Mouse (Mus musculus): ENCODE data around the gene Fem1a. TPM values are rescaled to one million over a fixed set of nuclear protein-coding genes. Genes with fewer than 3 reads are reported as not detected.
"Not testable (repeated sequence)": the region's sequence is repeated elsewhere in the genome, so short reads cannot be mapped to it uniquely, and the experiment has no call there.

Fem1a gene
- total RNA-seq, 2 experiments from 2014 or later: 91.9 to 99.8 TPM

DNA sequence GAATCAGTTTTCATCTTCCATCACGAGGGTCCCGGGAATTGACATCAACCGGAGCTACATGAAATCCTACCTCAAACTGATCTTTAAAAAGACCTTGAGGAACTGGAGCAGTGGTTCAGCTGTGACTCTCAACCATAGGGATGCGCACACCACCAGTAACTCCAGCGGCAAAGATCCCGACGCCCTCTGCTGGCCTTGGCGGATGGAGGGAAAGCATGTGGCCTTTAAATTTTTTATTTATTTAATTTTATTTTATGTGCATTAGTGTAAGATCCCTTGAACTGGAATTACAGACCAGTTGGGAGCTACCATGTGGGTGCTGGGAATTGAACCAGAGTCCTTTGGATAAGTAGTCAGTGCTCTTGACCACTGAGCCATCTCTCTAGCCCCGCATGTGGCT is 1.2 kb upstream of the Fem1a start:
- no peak for DNase-seq

DNA sequence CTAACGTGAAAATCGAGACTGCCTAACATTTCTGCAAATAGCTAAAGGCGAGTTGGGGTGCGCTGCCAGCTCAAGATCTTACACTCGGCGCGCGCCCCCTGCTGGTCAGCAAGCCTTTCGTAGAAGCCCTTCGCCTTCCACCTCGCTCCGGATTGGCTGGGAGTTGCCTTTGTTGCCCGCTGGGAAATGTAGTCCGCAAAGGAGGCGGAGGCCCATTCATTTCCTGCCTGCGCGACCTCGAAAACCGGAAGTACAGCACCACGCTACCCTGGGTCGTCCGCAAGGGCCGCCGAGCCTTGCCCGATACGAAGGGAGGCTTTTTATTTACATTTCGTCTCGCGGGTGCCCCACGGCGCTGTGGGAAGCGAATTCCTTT is 759 bp upstream of the Fem1a start:
- DNase-seq: peak; percentile 99

DNA sequence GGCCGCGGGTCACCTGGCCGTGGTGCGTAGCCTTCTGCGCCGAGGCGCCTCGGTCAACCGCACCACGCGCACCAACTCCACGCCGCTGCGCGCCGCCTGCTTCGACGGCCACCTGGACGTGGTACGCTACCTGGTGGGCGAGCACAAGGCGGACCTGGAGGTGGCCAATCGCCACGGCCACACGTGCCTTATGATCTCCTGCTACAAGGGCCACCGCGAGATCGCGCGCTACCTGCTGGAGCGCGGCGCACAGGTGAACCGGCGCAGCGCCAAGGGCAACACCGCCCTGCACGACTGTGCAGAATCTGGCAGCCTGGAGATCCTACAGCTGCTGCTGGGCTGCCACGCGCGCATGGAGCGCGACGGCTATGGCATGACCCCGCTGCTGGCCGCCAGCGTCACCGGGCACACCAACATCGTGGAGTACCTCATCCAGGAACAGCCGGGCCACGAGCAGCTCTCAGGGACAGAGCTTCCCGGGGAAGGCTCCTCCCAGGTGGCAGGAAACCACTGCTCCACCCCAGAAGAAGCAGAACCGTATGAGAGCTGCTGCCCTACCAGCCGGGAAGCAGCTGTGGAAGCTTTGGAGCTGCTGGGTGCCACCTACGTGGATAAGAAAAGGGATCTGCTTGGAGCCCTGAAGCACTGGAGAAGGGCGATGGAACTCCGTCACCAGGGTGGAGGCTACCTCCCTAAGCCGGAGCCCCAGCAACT is 728 bp downstream of the Fem1a start:
- DNase-seq: no peak

DNA sequence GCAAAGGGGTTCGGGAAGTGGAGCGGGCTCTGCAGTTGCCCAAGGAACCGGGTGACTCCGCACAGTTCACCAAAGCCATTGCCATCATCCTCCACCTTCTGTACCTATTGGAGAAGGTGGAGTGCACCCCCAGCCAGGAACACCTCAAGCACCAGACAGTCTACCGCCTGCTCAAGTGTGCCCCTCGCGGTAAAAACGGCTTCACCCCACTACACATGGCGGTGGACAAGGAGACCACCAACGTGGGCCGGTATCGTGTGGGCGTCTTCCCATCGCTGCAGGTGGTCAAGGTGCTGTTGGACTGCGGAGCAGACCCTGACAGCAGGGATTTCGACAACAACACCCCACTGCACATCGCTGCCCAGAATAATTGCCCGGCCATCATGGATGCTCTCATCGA is 1.7 kb downstream of the Fem1a start:
- not testable (repeated sequence) for DNase-seq

DNA sequence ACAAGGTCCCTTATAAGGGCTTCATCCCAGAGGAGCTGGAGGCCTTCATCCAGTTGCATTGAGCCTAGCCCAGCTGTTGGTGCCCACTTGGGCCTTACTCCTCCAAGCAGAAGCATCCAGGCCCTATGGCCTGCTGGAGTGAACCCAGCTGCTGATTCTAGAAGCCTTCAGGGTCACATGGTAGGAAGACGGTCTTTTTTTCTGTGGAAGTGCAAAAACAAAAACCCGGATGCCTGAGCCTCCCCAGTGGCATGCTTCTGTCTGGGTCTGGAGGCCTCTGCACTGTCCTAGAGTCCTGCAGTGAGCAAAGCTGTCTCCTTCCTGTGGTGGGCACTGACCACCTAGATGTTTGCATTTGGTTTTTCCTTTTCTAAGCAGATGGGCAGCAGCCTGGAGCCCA is 2.2 kb downstream of the Fem1a start:
- DNase-seq: not testable (repeated sequence)

DNA sequence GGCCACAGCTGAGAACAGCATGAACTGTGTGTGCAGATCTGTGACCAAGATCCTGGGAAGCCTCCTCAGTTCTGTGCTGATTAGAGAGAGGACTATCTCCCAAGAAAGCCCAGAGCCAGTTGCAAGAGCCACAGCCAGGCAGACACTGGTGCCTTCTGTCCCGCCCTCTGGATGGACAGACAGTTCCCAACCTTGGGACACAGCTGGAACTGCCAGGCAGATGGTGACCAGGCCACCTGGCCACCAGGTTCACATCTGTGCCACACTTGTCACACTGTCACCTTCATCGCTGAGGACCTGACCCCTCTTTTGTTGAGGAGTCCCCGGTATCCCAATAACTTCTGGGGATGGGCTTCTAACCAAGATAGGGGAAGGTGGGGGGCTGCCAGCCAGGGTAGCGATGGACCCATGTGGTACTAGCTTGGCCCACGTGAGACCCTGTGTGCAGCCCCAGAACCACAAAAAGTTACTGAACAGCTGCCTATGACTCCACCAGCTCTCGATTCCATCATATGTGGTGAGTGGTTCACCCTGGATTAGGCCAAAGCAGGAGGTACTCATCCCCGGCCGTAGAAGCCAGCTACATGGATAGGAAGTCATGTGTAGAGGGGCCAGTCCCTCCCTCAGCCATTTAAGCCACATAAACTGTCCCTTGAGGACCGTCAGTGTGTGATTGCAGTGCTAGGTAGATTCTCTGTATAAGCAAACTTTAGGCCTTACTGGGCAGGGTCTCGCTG is 2.9 kb downstream of the Fem1a start:
- no peak for DNase-seq

DNA sequence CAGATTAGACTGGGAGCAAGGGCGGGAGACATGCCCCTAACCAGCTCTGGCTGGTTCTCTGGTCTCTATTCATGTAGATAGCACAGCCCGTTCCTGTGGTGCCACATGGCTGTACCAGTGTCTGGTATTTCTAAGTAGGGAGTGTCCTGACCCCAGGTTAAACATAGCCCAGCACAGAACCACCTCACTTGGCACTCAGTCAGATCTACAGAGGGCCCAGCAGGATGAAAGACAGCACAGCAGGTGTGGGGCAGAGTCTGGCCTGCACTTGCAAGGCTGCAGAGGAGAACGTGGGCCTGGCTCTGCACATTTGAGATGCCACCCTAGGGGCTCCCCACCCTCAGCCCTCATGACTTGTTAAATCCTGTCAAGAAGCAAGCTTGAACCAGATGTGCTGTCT is 4.6 kb downstream of the Fem1a start:
- no peak for DNase-seq

DNA sequence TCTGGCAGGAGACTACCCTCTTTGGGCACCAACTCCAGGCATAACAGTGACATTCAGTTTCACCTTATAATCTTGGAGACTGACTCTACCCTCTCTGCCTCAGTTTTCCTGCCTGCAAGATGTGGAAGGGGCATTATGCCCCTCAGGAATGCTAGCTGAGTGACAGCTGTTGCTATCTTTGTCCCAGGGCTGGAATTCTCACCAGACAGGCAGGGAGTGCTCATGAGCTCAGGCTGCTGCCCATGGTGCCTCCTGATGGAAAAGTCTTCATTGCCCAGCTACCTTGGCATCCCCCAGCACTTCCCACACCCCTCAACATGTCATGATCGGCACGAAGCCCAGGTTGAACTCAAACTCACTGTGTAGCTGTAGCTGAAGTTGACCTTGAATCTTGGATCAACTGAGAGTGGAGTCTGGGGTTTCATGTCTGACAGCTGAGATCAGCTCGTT is 6.1 kb downstream of the Fem1a start:
- DNase-seq: peak; percentile 61

DNA sequence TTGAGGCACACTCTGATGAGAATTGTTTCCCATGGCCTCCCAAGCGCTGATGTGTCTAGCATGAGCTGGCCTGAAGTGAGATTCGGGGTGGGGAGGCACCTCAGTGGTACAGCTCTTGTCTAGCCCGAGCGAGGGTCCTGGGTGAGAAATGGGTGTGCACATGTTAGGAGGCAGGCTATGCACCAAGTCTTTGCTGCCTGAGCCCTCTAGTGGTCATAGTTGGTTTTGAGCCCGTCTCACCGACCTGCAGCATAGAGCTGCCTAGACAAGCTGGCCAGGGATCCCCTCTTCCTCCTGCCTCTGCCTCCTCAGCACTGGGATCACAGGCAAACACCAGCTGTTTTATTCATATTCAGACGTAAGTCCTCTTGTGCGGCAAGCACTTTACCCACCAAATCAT is 7.4 kb downstream of the Fem1a start:
- peak; percentile 78 for DNase-seq

DNA sequence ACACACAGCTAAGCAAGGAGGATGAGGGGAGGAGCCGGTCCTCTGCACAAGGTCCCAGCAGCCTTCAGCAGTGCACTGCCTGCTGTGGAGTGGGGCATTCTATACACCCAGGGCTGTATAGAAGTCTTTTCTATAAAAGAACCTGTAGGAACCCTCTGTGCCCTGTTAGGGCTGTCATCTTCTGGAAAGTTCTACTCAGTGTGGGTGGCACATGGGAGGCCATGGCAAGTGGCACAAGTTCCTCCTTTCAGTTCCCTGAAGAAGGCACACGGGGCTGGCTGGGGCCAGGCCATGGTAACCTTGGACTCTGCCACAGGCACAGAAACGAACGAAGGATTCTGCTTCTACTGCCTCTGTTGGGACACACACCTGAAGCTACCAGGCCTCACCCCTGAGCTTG is 8.4 kb downstream of the Fem1a start:
- DNase-seq: no peak

DNA sequence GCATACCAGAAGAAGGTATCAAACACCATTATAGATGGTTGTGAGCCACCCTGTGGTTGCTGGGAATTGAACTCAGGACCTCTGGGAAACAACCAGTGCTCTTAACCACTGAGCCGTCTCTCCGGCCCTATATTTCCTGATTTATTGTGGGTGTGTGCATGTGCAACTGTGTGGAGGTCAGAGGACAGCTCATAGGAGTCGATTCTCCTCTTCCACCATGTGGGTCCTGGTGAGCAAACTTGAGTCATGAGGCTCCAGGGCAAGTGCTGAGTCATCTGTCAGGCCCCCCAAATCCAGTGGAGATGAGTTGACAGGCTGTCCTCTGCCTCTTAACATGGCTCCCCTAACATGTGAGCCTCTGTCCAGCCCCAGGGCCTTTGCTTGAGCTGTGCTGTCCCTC is 9.3 kb downstream of the Fem1a start:
- no peak for DNase-seq

DNA sequence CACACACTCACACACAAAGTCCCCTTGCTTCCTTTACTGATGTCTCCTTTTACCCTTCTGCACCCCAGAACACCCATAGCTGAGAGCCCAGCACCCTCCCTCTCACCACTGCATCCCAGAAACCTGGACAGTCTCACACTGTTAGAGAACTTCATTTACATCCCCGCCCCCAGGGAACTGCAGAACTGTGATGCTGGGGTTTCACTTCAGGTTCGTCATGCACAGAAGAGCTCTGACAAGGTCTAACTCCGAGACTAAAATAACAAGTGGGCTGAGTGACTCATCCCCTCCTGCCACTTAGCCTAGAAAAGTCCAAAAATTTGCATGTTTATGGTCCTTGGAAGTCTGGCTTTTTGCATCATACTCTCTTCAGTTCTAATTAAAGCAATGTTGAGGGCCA is 9.7 kb downstream of the Fem1a start:
- no peak for DNase-seq

DNA sequence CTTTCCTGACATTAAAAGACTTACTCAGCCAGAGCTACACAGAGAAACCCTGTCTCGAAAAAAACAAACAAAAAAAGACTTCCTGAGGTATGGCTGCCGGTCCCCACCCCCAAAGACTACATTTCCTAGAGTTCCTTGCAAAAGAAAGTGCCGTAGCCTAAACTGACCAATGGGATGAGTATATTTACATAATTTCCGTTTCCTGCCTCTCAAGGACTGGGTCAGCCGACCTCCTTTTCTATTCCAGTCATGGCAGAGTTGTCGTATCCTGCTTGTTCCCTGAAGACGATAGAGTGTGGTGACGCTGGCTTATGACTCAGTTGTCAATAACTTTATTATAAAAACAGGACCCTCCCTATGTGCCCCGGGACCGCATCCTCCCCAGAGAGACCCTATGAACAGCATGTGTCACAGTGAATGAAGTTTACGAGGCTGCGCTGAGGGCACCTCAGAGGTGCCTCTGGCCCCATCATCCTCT is 12.6 kb downstream of the Fem1a start:
- no peak for DNase-seq

DNA sequence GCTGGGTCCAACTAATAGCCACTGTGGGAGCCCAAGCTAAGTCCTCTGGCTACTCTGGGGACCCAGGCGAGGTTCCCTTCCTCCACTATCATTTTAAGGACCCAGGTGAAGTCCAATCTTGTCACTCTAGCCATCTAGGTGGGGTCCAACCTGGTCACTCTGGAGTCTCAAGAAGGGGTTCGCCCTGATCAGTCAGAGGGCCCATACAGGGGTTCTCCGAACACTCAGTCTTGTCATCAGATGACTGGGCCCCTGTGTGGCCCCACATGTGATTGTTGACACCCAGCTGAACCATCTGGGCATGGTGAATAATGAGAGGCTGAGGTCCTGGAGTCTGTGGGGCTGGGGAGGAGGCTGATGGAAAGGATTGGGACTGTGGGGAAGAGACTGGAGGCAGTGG is 13.1 kb downstream of the Fem1a start:
- no peak for DNase-seq

DNA sequence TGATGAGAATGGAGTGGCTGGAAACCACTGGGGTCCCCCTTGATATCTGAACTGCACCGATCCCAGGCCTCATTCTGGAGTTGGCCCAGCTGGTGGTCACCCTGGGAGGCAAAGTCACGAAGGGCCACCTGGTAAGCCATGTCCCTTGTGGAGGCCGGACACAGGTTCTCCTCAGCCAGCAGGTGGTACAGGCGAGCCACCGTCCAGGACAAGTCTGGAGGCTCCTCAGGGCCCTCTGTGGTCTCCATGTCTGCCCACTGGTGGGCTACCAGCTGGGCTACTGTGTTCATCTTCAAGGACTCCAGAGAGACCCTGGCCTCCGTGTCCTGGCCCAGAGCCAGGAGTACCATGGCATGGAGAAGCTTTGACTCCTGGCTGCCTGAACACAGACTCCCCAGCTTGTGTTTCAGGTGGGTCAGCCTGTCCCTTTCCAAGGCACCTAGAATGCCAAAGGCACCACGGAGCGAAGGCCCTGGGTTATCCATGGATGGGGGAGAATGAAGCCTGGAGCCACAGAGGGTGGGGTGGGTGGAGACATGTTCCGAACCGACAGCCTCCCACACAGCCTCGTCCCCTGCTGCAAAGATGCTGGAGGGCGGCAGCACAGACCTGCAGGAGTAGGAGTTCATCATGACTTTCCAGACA is 15.1 kb downstream of the Fem1a start:
- DNase-seq: no peak

DNA sequence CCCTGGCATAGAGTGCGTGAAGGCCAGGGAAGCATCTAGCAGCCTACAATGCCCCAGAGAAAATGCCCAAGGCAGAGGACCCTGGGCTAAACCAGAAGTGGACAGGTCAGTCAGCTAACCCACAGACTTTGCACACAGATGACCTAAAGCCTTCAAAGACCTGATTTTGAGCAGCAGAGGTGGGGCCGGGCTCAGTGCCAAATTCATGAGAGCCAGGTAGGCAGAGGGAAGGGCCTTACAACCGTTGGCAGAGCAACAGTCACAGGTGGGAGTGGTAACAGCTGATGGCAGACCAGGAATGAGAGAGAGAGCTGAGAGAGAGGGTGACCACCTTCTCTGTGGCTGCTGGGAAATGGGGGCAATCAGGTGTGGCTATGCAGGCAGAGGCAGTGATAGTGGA is 16.0 kb downstream of the Fem1a start:
- DNase-seq: no peak

DNA sequence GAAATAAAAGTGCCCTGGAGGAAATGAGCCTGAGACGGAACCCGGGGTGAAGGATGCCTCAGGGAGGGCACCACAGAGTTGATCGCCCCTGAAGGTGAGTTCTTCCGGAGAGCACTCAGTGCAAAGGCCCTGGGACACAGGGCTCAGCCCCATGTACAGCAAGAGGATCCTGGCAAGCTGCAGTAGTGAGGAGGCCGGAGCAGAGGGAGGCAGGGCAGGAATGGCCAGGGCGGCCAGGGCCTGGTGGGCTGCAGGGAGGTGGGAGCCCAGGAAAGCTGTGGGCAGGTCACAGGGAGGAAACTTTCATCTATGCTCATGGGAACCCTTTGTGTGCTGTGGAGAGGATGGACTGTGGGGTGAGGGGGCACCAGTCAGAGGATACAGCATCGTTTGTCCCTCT is 16.9 kb downstream of the Fem1a start:
- DNase-seq: no peak

DNA sequence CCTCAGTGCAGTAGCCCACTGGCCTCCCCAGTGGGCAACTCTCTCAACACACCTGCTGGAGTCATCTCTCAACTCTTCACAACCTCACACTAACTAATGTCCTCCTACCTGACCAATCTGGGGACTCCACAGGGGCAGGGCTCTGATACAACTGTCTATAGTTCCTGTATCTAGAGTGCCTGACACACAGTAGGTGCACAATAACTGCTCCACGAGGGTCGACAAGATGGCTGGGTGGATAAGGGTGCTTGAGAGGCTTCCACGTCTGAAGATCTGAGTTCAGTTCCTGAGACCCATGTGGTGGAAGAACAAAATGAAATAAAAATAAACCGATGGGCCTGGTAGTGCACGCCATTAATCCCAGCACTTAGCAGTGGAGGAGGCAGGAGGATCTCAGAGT is 17.4 kb downstream of the Fem1a start:
- no peak for DNase-seq

DNA sequence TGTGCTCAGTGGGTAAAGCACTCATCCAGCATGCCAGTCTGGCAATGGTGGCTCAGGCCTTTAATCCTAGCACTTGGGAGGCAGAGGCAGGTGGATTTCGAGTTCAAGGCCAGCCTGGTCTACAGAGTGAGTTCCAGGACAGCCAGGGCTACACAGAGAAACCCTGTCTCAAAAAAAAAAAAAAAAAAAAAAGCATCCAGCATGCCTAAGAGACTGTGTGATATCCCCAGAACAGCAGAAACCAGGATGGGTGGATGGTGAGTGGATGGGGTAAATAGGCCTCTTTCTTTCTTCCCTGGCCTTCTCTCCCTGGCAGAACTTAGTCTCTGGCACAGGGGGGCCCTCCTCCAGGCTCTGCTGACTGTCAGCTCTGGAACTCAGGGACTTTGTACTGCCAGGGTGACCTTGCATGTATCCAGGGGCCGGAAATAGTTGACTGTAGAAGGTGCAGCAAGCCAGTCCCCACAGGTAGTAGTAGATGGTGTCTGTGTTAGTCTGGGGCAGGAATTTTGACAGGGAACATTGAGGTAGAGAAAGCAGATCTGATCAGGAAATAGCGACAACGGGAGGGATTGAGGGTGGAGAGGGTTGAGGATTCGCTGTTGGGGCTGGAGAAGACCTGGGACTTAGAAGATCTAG is 19.4 kb downstream of the Fem1a start:
- no peak for DNase-seq

DNA sequence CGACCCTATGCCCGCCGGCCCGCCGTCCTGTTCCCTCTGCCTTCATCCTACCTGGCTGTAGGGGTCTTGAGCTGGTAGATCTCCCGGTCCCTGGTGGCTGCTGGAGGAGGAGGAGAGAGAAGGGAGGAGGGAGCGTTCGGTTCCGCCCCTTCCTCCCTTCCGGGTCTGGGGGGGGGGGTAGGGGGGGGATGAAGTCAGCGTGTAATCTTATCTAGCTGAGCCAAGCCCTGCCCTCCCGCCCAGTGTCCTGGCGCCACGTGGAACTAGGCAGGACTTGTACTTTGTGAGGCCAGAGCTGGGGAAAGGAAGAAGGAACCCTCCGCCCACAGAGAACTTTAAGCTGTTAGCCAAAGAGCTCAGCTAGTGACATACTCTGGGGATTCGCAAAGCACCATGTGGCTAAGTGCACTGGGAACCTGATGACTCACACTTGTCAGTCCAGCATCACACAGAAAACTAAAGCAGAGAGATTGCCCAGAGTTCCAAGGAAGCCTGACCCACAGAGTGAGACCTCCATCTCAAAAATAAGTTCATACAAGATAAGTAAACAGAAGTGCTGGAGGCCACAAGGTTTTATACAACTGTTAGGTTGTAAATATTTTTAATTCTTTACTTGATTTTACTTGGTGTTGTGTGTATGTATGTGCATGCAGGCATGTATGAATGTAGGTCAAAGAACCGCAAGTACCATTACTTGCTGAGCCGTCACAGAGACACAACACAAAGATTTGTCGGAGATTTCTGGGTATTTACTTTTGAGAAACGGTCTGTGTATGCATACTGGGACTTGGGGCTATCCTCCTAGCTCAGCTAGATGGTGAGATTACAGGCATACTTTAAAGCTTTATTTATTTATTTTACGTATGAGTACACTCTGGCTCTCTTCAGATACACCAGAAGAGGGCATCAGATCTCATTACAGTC is 20.3 kb downstream of the Fem1a start, which contains the start of gene Ticam1:
Gene Ticam1, minus strand, starts transcription at position 144 of the 924 bp plus-strand sequence.
- peak; percentile 82 for DNase-seq

DNA sequence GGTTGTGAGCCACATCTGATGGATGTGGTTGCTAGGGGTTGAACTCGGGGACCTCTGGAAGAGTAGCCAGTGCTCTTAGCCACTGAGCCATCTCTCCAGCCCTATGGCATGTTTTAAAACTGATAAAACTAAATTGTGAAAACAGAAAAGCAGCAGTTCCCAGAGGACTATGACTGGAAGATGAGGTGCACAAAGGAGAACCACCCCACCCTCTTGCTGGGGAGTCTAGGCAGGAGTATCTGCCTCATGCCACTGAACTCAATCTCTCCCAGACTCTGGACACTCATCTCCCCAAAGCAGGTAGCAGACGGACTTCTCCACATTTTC is 20.9 kb downstream of the Fem1a start:
- no peak for DNase-seq

DNA sequence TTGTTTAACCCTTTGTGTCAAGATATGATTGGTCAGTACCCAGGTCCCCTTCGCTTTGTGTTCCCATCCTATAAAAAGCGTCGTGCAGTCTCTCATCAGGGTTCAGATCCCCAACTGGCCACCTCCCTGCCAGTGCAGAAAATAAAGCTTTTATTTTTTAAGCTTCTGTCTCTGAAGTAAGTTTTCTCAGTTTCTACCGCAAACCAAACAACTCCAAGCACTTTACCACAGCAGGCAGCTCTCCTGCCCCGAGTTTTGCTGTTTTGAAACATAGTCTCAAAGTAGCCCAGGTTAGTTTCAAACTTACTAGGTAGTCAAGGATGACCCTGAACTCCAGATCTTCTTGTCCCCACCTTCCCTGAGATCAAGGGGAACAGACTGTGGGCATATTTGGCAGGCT is 21.7 kb downstream of the Fem1a start:
- no peak for DNase-seq
